Mouse (Mus musculus): Measurements from ENCODE around the gene Wnk1.

DNA sequence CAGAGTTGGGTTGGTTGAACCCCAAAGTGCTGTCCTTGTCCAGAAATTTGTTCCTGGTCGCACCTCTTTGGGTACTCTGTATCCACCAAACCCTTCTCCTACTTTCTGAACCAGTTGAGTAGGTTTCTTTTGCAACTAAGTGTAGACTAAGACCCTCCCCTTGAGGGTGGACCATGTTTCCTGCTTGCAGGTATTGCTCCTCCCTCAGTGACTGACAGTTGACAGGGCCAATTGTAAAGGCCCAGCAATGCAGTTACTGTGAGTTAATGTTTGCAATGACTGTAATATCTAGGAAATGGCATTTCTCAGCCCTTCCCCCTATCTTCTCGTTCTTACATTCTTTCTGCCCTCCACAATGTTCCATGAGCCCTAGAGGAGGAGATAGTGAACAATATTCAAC, 34.2 kb upstream of the Wnk1 start:
- TF ChIP-seq CTCF (IDR thresholded peaks at IDR 0.05; ENCODE audit: low read depth) (no peak), EP300 (IDR thresholded peaks at IDR 0.05; ENCODE audit: low read depth) (no peak)
